Mouse (Mus musculus) hindbrain, embryonic 15.5 days (tissue): Measurements from ENCODE around the gene Engase. TPM values are rescaled to one million over a fixed set of nuclear protein-coding genes. Genes with fewer than 3 reads are reported as not detected.

Experiments used
- ATAC-seq: fragments of 200-750 bp; cut with Nextera tagmentation; 2 replicates; pipeline ENCODE4 v1.8.0; 2017; ENCODE audit warnings: low read depth, moderate number of reproducible peaks, moderate TSS enrichment; ENCODE audit not compliant: low FRiP score
- H3K27ac ChIP-seq: fragments of 300-500 bp; sonication (generic); replicated peaks from 2 replicates; pipeline ENCODE4 v1.5.1; 2015; ENCODE audit warnings: mild to moderate bottlenecking, inconsistent platforms
- H3K27me3 ChIP-seq: fragments of 300-500 bp; sonication (generic); 2 replicates; pipeline ENCODE4 v1.6.1; 2015; ENCODE audit warnings: control low read depth, inconsistent platforms
- H3K36me3 ChIP-seq: fragments of 300-500 bp; sonication (generic); 2 replicates; pipeline ENCODE4 v1.6.1; 2015; ENCODE audit warnings: control low read depth, inconsistent platforms
- H3K4me1 ChIP-seq: fragments of 300-500 bp; sonication (generic); replicated peaks from 2 replicates; pipeline ENCODE4 v1.6.1; 2015; ENCODE audit warnings: control low read depth, inconsistent platforms
- H3K4me2 ChIP-seq: fragments of 300-500 bp; sonication (generic); 2 replicates; pipeline ENCODE4 v1.6.1; 2015; ENCODE audit warnings: moderate library complexity, mild to moderate bottlenecking, inconsistent platforms
- H3K4me3 ChIP-seq: fragments of 300-500 bp; sonication (generic); 2 replicates; pipeline ENCODE4 v1.5.1; 2015; ENCODE audit warnings: mild to moderate bottlenecking, inconsistent platforms
- H3K9ac ChIP-seq: fragments of 300-500 bp; sonication (generic); 2 replicates; pipeline ENCODE4 v1.6.1; 2015; ENCODE audit warnings: inconsistent platforms
- H3K9me3 ChIP-seq: fragments of 300-500 bp; sonication (generic); 2 replicates; pipeline ENCODE4 v1.6.1; 2016; ENCODE audit warnings: control low read depth, inconsistent platforms
- WGBS: fragments of 180-500 bp; shearing (Covaris S2); methylation state at CpG from one replicate; pipeline ENCODE4 v1.1.7; 2015; 5-methylcytosine and 5-hydroxymethylcytosine counted together
- polyA plus RNA-seq: library from polyadenylated mRNA; unstranded; fragments of >200 nt; fragmentation: Nextera tagmentation; extraction: Ambion mirVana; gene quantifications from 2 replicates; pipeline ENCODE4 v1.2.1, GENCODE M21; 2015

Gene Engase
- polyA plus RNA-seq, 1 experiment from 2014 or later: 7.7 TPM

GRCm38 (mm10) chr11:118495065-118495464, 18.4 kb downstream of the Engase start:
- H3K9me3 ChIP-seq: no peaks in the 10 kb centered on the region
- H3K4me1 ChIP-seq: peaks cover 15% of the 10 kb centered on the region
- no peak overlapping the region for H3K4me2 ChIP-seq
- H3K27ac ChIP-seq: no peak overlapping the region
- ATAC-seq: no peak
- no peaks in the 10 kb centered on the region for H3K36me3 ChIP-seq
- WGBS: 53% methylated on average over 5 of the region's 5 CpGs
- no peak overlapping the region for H3K9ac ChIP-seq
- H3K27me3 ChIP-seq: no peaks in the 10 kb centered on the region
- no peak overlapping the region for H3K4me3 ChIP-seq

DNA sequence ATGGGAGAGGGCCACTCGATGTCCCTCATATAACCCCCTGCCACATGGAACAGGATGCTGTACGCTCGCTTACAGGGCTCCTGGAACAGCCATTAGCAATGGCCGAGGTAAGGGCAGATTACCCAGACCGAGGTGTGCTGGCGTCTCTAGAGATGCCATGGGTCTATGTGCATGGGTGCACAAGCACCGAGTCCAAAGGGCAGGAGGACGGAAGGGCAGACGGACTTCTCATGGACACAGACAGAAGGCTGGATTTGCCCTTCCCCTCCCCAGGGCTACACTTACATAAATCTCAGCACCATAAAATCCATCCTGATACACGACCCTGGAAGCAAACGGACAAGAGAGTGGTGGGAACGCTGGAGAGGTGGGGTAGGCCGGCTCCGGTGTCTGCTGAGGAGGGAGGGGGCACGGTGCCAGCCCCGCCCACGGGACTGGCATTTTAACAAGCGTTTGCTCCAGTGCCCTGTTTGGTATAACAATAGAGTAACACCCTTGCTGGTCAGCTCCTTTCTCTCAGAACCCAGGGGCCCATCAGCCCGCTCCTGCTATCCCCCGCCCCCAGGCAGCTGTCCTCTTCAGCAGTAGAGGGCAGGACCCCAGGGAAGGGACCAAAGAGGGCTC, 19.5 kb downstream of the Engase start:
- ATAC-seq: no peak

GRCm38 (mm10) chr11:118502990-118503389, 26.4 kb downstream of the Engase start:
- Histone ChIP-seq H3K27me3 (no peaks in the 10 kb centered on the region), H3K4me1 (peaks cover 16% of the 10 kb centered on the region), H3K27ac (no peak overlapping the region), H3K4me2 (no peak overlapping the region), H3K4me3 (no peak overlapping the region), H3K9me3 (no peaks in the 10 kb centered on the region), H3K9ac (no peak overlapping the region), H3K36me3 (no peaks in the 10 kb centered on the region)
- WGBS: 68% methylated on average over 6 of the region's 6 CpGs
- ATAC-seq: no peak

More for the DNA sequence above, 19.5 kb downstream of the Engase start:
- Histone ChIP-seq H3K4me2 (no peak overlapping the region), H3K27me3 (no peaks in the 10 kb centered on the region), H3K4me3 (no peak overlapping the region), H3K9ac (no peak overlapping the region), H3K4me1 (peaks cover 8% of the 10 kb centered on the region), H3K9me3 (no peaks in the 10 kb centered on the region), H3K27ac (no peak overlapping the region), H3K36me3 (no peaks in the 10 kb centered on the region)
- WGBS: 52% methylated on average over 20 of the region's 20 CpGs

- peaks cover 21% of the 10 kb centered on the region for H3K4me1 ChIP-seq
- no peak overlapping the region for H3K4me3 ChIP-seq
- no peak for ATAC-seq
- no peak overlapping the region for H3K27ac ChIP-seq
- WGBS: 29% methylated on average over 34 of the region's 34 CpGs
- H3K9ac ChIP-seq: no peak overlapping the region
- H3K9me3 ChIP-seq: no peaks in the 10 kb centered on the region
- H3K27me3 ChIP-seq: no peaks in the 10 kb centered on the region
- H3K36me3 ChIP-seq: no peaks in the 10 kb centered on the region
- H3K4me2 ChIP-seq: peak overlapping the region; percentile 9; the same call in 1 of the 2 replicates
Observed at GRCm38 (mm10) chr11:118503418-118504179, 27.0 kb downstream of the Engase start.

GRCm38 (mm10) chr11:118504180-118504454, 27.5 kb downstream of the Engase start:
- 64% methylated on average over 5 of the region's 5 CpGs for WGBS
- H3K36me3 ChIP-seq: no peaks in the 10 kb centered on the region
- no peak overlapping the region for H3K4me2 ChIP-seq
- no peaks in the 10 kb centered on the region for H3K27me3 ChIP-seq
- H3K9ac ChIP-seq: no peak overlapping the region
- H3K9me3 ChIP-seq: no peaks in the 10 kb centered on the region
- H3K4me1 ChIP-seq: peaks cover 21% of the 10 kb centered on the region
- H3K4me3 ChIP-seq: no peak overlapping the region
- no peak overlapping the region for H3K27ac ChIP-seq
- no peak for ATAC-seq

DNA sequence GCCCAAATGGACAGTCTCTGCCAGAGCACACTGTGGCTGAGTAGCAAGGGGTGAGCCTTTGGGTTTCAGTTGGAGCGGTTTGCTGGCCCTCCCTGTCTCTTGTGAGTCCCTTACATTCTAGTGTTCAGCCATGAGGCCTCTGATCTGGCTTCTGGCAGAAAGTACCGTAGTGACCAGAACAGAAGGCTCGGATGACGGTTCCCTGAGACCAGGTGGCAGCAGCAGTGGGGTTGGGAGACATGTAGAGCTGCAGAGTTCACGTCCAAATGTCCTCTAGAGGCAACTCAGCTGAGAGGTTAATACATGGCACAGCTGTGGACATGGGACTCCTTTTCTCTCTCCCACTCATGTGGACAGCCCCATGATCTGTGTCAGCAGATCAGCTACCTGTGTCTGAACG, 30.5 kb downstream of the Engase start:
- H3K9ac ChIP-seq: no peak overlapping the region
- no peak overlapping the region for H3K4me3 ChIP-seq
- no peak overlapping the region for H3K4me2 ChIP-seq
- no peaks in the 10 kb centered on the region for H3K9me3 ChIP-seq
- no peaks in the 10 kb centered on the region for H3K27me3 ChIP-seq
- no peaks in the 10 kb centered on the region for H3K36me3 ChIP-seq
- no peak for ATAC-seq
- no peak overlapping the region for H3K27ac ChIP-seq
- WGBS: 92% methylated on average over 6 of the region's 6 CpGs
- H3K4me1 ChIP-seq: peaks cover 25% of the 10 kb centered on the region

DNA sequence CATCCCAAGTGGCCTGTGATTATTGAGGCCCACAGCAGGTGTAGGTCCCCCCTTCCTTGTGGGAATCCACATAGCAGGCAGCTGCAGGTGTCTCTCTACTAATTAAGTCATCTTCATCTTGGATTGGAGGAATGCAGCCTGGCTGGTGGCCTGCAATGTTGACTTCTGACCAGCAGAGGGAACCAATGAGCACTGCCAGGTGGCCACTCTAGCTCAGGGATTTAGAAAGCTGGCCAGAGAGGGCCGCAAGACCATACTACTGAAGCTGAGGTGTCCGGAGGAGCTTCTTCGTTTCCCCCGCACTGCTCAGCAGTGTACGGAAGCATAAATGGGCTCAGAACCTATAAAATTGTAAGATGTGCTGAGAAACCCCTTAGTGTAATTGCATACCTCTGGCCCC, 31.3 kb downstream of the Engase start:
- H3K4me3 ChIP-seq: no peak overlapping the region
- H3K9me3 ChIP-seq: no peaks in the 10 kb centered on the region
- no peak overlapping the region for H3K27ac ChIP-seq
- H3K9ac ChIP-seq: no peak overlapping the region
- H3K4me1 ChIP-seq: peaks cover 33% of the 10 kb centered on the region
- H3K27me3 ChIP-seq: no peaks in the 10 kb centered on the region
- no peaks in the 10 kb centered on the region for H3K36me3 ChIP-seq
- WGBS: 33% methylated on average over 5 of the region's 5 CpGs
- no peak overlapping the region for H3K4me2 ChIP-seq
- ATAC-seq: no peak

GRCm38 (mm10) chr11:118508341-118508740, 31.7 kb downstream of the Engase start:
- WGBS: 76% methylated on average over 7 of the region's 7 CpGs
- no peaks in the 10 kb centered on the region for H3K36me3 ChIP-seq
- H3K27me3 ChIP-seq: no peaks in the 10 kb centered on the region
- ATAC-seq: no peak
- no peak overlapping the region for H3K4me3 ChIP-seq
- H3K4me1 ChIP-seq: peaks cover 33% of the 10 kb centered on the region
- H3K9me3 ChIP-seq: no peaks in the 10 kb centered on the region
- H3K4me2 ChIP-seq: no peak overlapping the region
- H3K9ac ChIP-seq: no peak overlapping the region
- no peak overlapping the region for H3K27ac ChIP-seq

- Histone ChIP-seq H3K4me2 (0 out of 2 replicates have a peak overlapping the region, but pooled peaks have one; percentile 14), H3K9ac (no peak overlapping the region), H3K4me3 (no peak overlapping the region), H3K27ac (peak overlapping the region; percentile 73), H3K27me3 (no peaks in the 10 kb centered on the region), H3K9me3 (no peaks in the 10 kb centered on the region), H3K36me3 (no peaks in the 10 kb centered on the region), H3K4me1 (peaks cover 30% of the 10 kb centered on the region)
- peak; percentile 35; the same call in 1 of the 2 replicates for ATAC-seq
- WGBS: 25% methylated on average over 6 of the region's 6 CpGs
Observed at GRCm38 (mm10) chr11:118511851-118512250, 35.2 kb downstream of the Engase start.

DNA sequence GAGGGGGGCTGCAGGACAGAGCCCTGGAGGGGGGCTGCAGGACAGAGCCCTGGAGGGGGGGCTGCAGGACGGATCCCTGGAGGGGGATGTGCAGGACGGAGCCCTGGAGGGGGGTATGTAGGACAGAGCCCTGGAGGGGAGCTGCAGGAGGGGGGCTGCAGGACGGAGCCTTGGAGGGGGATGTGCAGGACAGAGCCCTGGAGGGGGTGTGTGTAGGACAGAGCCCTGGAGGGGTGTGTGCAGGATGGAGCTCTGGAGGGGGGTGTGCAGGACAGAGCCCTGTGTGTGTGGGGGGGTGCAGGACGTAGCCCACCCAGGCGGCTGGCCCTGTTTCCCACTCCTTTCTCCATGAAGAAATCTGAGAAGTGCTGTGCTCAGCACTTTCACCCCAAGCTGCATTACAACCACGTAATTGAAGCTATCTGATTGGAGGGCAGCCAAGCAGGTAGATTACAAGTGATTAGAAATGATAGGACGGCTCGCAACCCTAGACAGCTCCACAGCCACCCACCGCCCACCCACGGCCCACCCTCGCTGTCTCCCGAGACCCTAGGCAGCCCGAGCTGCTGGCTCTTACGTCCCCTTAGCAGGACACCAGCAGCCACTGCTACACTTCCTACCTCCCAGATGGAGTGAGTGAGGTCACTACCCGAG, 35.8 kb downstream of the Engase start:
- peaks cover 33% of the 10 kb centered on the region for H3K4me1 ChIP-seq
- H3K36me3 ChIP-seq: no peaks in the 10 kb centered on the region
- peak; percentile 63 for ATAC-seq
- H3K27ac ChIP-seq: peak overlapping the region; percentile 73
- 0 out of 2 replicates have a peak overlapping the region, but pooled peaks have one; percentile 14 for H3K4me2 ChIP-seq
- H3K4me3 ChIP-seq: no peak overlapping the region
- H3K9ac ChIP-seq: no peak overlapping the region
- no peaks in the 10 kb centered on the region for H3K9me3 ChIP-seq
- WGBS: 27% methylated on average over 12 of the region's 15 CpGs
- no peaks in the 10 kb centered on the region for H3K27me3 ChIP-seq

DNA sequence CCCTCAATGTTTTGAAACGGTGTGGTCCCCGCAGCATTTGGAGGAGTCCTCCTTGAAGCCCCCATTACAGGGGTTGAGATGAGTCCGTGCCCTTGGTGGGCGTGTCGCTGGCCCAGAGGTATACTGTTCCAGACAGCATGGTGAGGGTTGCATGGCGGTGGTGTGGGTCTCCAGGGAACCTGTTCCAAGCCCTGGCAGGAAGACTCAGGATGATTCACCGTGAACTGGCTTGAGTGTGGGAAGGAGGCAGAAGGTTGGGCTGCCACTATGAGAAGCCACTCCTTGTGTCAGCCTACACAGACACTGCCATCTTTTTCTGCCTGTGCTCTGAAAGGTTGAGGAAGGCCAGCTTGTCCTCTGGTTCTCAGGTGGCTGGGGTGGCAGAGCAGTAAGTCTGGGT, 41.3 kb downstream of the Engase start:
- Histone ChIP-seq H3K4me1 (peaks cover 12% of the 10 kb centered on the region), H3K9ac (no peak overlapping the region), H3K4me2 (no peak overlapping the region), H3K4me3 (no peak overlapping the region), H3K36me3 (no peaks in the 10 kb centered on the region), H3K9me3 (no peaks in the 10 kb centered on the region), H3K27ac (no peak overlapping the region), H3K27me3 (no peaks in the 10 kb centered on the region)
- WGBS: 84% methylated on average over 7 of the region's 7 CpGs
- ATAC-seq: no peak

DNA sequence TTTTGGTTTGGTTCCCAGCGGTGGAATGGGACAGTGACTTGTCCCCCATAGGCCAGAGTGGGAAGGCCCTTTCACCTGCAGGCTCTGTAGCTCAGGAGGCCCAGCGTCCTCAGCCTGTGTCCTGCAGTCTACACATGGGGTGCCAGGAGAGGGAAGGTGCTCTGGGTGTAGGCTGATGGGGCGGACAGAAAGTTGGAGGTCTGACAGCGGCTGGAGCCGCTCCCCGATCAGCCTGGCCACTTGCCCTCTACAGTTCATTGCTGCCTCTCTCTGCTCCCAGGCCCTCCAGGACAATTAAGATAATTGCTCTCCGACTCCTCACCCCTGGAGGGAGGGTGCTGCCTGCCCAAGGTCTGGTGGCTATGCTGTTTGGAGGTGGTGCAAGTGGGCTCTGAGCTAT, 42.1 kb downstream of the Engase start:
- 73% methylated on average over 7 of the region's 7 CpGs for WGBS
- H3K4me3 ChIP-seq: no peak overlapping the region

More for the DNA sequence above, 42.1 kb downstream of the Engase start:
- 0 out of 2 replicates have a peak, but pooled peaks cover 7% of the 10 kb centered on the region for H3K4me1 ChIP-seq
- H3K27ac ChIP-seq: no peak overlapping the region
- no peak overlapping the region for H3K9ac ChIP-seq
- H3K36me3 ChIP-seq: no peaks in the 10 kb centered on the region
- H3K27me3 ChIP-seq: no peaks in the 10 kb centered on the region
- H3K9me3 ChIP-seq: no peaks in the 10 kb centered on the region
- no peak overlapping the region for H3K4me2 ChIP-seq
- ATAC-seq: no peak
